In genomic region chr17:55958918-55959728, GRCm38 (mm10) we compare ENCODE assay signal across 8 mouse cellular contexts. TPM values are rescaled to one million over a fixed set of nuclear protein-coding genes. Genes with fewer than 3 reads are reported as not detected.
DNase-seq lines count a peak whose midpoint lies in the region; ATAC-seq lines count a peak whose summit lies in the region.

TSS of gene Yju2 (plus strand) at chr17:55959099.

- ATAC-seq in hindbrain, embryonic 15.5 days (ENCODE audit: low FRiP score, low read depth), result peak; percentile 90

- peak; percentile 92 for DNase-seq in T-cell, adult 2 months (ENCODE audit: low spot score)
- peak; percentile 91 to 96 for DNase-seq in cerebellum, postnatal 36 days
- peak; percentile 95 to 96 for DNase-seq in frontal cortex, postnatal 36 days (ENCODE audit: low spot score in 2 of 2)
- peak; percentile 94 for DNase-seq in left cerebral cortex, adult 11 months (ENCODE audit: low spot score)
- DNase-seq in lung, postnatal 4 days, result peak; percentile 95 to 96
- DNase-seq in retina, postnatal 7 days (ENCODE audit: low read depth, low spot score), result peak; percentile 93
- DNase-seq in urinary bladder, adult 2 months (ENCODE audit: low spot score), result peak; percentile 84

- H3K9ac ChIP-seq in hindbrain, embryonic 15.5 days, result peak within 1 kb of the TSS; percentile 58

- H3K4me1 ChIP-seq in hindbrain, embryonic 15.5 days (replicated peaks), result peaks cover 32% of the 10 kb centered on the region

- 0% methylated on average over 46 of the region's 46 CpGs for WGBS in hindbrain, embryonic 15.5 days

- no peaks in the 10 kb centered on the region for H3K9me3 ChIP-seq in hindbrain, embryonic 15.5 days

- H3K27me3 ChIP-seq in hindbrain, embryonic 15.5 days, result no peaks in the 10 kb centered on the region

- H3K36me3 ChIP-seq in hindbrain, embryonic 15.5 days, result 0 out of 2 replicates have a peak, but pooled peaks cover 6% of the 10 kb centered on the region

- H3K27ac ChIP-seq in hindbrain, embryonic 15.5 days (replicated peaks), result peak within 1 kb of the TSS; percentile 97

- H3K4me2 ChIP-seq in hindbrain, embryonic 15.5 days, result peak within 1 kb of the TSS; percentile 77

- peak within 1 kb of the TSS; percentile 65 for H3K4me3 ChIP-seq in hindbrain, embryonic 15.5 days

RNA-seq across cellular contexts. Expression of gene Yju2, which starts in this region (rescaled TPM):
- 22.7 and 22.9 TPM in 2 replicates for polyA plus RNA-seq in hindbrain, embryonic 15.5 days (2015; fragmentation: Nextera tagmentation; extraction: Ambion mirVana)
- polyA plus RNA-seq in urinary bladder, adult 2 months (2012; rRNA removed), result 10.1 and 11.1 TPM in 2 replicates

Comparison
In these comparisons a context has a peak if more than half of its experiments do, and no peak if none do; other contexts are left out.
1. Peak in every context shown above with its lines: DNase-seq, ATAC-seq, H3K4me3 ChIP-seq and H3K27ac ChIP-seq.